Mouse (Mus musculus) stomach, postnatal 0 days (tissue): ENCODE measurements at regions not wholly inside any gene's neighbourhood (a gene's known extent, or its start where the extent isn't known, plus 50 kb on each side); places are given as distances from the start of the nearest gene placed in this dataset.

Experiments used
- CTCF ChIP-seq: IDR thresholded peaks from 2 replicates; pipeline ENCODE4 v1.5.1; 2016; ENCODE audit warnings: antibody characterized with exemption, low read depth, mild to moderate bottlenecking, moderate library complexity
- EP300 ChIP-seq: optimal IDR thresholded peaks from 2 replicates; pipeline ENCODE3; 2016; ENCODE audit warnings: antibody characterized with exemption

GRCm38 (mm10) chr2:114775532-114775931, 120.8 kb upstream of the Dph6 start:
- TF ChIP-seq EP300 (no peak), CTCF (no peak)
